Mouse (Mus musculus) olfactory bulb, adult 2 months (tissue): ENCODE measurements around the gene Dlg2.

ENCODE experiments used
- CTCF ChIP-seq: fragments of 200-500 bp; IDR thresholded peaks from 2 replicates; pipeline ENCODE4 v1.5.1; 2012; ENCODE audit warnings: low read depth, mild to moderate bottlenecking, low read length, moderate library complexity; ENCODE audit not compliant: insufficient read depth
- POLR2A ChIP-seq: fragments of 200-500 bp; IDR thresholded peaks from 2 replicates; pipeline ENCODE4 v1.6.1; 2012; ENCODE audit warnings: mild to moderate bottlenecking, low read depth, low read length, moderate library complexity; ENCODE audit not compliant: insufficient read depth

- TF ChIP-seq CTCF (no peak), POLR2A (no peak)
Measured at GRCm38 (mm10) chr7:92308168-92308567, 1831.7 kb downstream of the Dlg2 start.
